Mouse (Mus musculus) ovary, postnatal 10 days (tissue): ENCODE data around the gene Slfn8.
"Not testable (repeated sequence)": the region's sequence is repeated elsewhere in the genome, so short reads cannot be mapped to it uniquely, and the experiment has no call there.

Experiments
- DNase-seq: peaks from one replicate; pipeline ENCODE4 v3.0.0; 2022; ENCODE audit warnings: low spot score

Slfn8 gene

GRCm38 (mm10) chr11:82991469-82992166 lies 29.0 kb downstream of the Slfn8 start, which contains the start of gene Slfn9:
Gene Slfn9 (minus strand): TSS chr11:82991830.
- DNase-seq = peak; percentile 27

GRCm38 (mm10) chr11:82990612-82991385 lies 29.8 kb downstream of the Slfn8 start:
- not testable (repeated sequence) for DNase-seq

DNA sequence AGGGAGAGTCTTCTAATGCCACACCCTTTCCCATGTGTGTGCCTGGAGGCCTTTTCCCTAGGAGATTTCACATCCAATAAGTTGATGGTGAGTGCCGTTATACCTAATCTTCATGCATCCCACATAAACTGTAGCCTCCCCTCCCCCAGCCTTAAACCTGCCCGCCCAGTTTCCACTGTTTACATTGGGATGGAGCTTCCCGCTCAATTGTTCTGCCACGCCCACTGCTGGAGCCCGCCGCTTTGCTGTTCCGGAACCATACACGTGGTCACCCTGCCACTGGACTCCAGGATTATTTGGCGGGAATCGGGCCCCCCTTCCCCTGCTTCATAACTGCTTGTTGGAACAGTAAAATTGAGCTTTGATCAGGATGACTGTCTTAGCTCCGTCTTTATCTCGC lies 31.3 kb downstream of the Slfn8 start:
- no peak for DNase-seq

DNA sequence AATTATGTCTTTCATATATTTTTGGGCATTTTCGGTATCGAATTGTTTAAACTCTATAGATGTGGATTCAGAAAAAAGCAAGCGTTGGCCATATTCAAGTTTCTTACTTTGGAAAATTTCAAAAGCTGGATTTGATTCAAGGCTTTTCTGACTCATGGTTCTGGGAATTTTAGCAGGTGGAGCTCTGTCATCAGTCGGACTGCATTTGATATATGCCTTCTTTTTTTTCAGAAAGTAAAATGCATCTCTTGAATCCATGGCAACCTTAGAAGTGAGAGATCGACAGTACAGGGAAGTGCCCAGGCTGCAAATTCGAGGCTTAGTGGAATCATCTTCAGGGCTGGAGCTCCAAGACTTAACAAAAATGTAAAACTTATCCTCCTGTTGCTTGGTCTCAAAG lies 33.0 kb downstream of the Slfn8 start:
- DNase-seq = no peak

GRCm38 (mm10) chr11:82983193-82983592 lies 37.4 kb downstream of the Slfn8 start:
- DNase-seq = no peak

GRCm38 (mm10) chr11:82982409-82982808 lies 38.2 kb downstream of the Slfn8 start:
- not testable (repeated sequence) for DNase-seq

GRCm38 (mm10) chr11:82973916-82974315 lies 46.7 kb downstream of the Slfn8 start:
- DNase-seq = no peak

- DNase-seq = no peak
Observed at GRCm38 (mm10) chr11:82971590-82971974, 49.0 kb downstream of the Slfn8 start.

GRCm38 (mm10) chr11:82970712-82971589 lies 49.7 kb downstream of the Slfn8 start:
- DNase-seq = no peak

DNA sequence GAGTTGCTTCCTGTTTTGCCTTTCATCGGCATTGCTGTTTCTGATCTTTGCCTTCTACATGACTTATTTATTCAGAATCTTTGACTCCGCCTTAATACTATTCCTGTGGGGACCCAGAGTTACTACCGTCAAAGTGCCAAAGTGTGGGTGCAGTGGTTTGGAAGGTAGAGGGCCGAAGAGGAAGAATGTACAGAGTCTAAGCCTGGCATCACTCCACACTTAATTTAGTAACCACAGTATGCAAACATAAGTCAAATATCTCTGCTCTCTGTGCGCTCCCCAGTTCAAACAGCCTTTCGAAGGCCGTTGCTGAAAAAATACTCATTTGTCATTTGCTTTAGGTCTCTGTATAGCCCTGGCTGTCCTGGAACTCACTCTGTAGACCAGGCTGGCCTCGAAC lies 58.4 kb downstream of the Slfn8 start:
- DNase-seq = no peak

- no peak for DNase-seq
Observed at GRCm38 (mm10) chr11:82961743-82962142, 58.9 kb downstream of the Slfn8 start.

DNA sequence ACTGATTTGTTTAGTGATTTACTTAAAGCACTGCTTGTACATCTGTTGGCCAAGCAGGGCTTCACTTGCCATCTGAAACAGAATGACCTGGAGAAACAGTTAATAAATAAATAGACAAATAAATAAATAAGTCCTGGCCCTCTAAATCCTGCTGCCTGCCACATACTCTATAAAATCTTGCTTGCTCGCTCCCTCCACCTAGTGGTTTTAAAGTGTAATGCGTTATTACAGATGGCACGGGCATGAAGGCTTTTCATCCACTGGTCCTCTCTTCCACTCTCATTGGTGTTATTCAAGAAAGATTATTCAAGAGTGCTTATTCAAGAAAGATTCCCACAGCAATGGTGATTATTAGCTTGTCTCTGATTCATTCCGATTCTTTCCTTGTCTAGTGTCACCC lies 61.0 kb downstream of the Slfn8 start:
- no peak for DNase-seq

GRCm38 (mm10) chr11:82956925-82957324 lies 63.7 kb downstream of the Slfn8 start:
- no peak for DNase-seq

- DNase-seq = no peak
Observed at GRCm38 (mm10) chr11:82954631-82955030, 66.0 kb downstream of the Slfn8 start.

- no peak for DNase-seq
Observed at GRCm38 (mm10) chr11:82952612-82953542, 67.7 kb downstream of the Slfn8 start.
